Mouse (Mus musculus) layer of hippocampus, postnatal 10 days (tissue): Measurements from ENCODE around the gene AI464131. TPM values are rescaled to one million over a fixed set of nuclear protein-coding genes. Genes with fewer than 3 reads are reported as not detected.

ENCODE experiments used
- DNase-seq, 2 experiments: peaks; one replicate each; pipeline ENCODE4 v3.0.0; 2021; ENCODE audit warnings: low spot score in 2 of 2
- total RNA-seq, 2 experiments: library from RNA; stranded (reverse); gene quantifications; 2 replicates each; pipeline ENCODE4 v1.2.3; 2021

Gene AI464131
- total RNA-seq, 2 experiments from 2014 or later = 44.8 TPM

DNA sequence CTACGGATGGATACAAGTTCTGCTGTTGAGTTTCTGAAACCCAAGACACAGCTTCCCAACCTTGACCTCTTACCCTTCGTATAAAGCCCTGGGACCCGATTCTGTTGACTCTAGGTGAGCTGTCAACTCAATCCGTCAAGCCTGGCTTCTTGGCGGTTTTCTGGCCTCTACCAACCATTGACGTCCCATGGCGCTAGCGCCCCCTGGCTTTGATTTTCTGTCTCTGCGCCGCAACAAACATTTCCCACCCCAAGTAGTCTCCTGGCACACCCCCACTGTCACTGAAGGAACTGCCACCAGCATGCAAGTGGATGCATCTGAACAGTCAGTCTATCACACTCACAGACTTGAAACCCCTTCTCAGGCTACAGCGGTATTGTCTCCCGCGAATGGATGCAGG lies 3.3 kb upstream of the AI464131 start:
- peak; percentile 74 to 79 for DNase-seq

- peak in 1 of 2 experiments; percentile 40 for DNase-seq
Observed at GRCm38 (mm10) chr4:41505131-41505551, 2.3 kb upstream of the AI464131 start.

GRCm38 (mm10) chr4:41504325-41504724 lies 1.4 kb upstream of the AI464131 start:
- DNase-seq = peak in 1 of 2 experiments; percentile 18

DNA sequence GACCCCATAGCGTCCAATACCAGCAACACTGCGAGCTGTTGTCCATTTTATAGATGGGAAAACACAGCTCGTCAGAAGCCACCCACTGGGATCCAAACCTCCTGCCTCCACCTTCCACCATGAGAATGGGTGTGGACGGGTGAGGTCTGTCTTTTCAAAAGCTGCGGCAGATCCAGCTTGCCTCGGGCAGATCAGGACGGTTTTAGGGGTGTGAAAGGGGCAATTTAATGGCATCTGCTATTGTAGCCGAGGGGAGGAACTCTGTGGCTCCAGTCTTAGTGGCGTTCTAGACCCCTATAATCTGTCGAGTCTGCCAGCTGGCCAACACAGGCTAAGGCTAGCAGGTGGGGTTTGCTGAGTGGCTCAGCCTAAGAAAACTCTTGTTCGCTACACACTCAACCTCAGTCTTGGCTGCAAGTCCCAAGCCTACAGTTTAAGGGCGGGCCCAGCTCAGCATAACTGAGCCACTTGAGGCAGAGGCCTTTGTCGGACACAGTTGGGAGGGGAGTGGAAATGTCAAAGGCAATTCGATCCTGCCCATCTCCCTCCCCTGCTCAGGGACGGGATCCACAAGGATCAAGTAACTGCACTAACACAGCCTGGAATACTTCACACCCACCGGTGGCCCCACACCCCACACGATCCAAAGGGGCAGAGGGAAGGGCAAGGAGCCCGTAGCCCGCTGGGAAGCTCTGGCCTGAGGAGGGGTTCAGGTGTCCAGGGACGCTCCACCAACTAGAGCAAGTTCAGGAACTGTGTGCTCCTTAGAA lies 520 bp downstream of the AI464131 start:
- DNase-seq = no peak

DNA sequence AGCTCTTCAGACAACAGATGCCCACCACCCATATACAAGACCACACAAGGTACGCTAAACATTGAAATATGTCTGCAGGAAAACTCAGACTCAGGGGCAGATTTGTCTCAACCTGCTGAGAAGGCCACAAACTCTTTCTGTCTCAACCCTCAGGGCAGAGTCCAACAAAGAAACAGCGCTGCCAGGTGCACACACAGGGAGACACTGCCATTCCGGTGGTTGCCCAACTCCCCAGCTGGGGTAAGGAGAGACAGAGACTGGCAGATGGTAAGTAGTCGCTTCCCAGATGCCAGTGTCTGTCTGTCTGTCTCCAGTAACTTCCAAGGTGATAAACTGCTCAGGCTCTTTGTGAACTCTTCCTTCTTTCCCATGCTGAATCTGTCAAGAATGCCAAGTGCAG lies 2.1 kb downstream of the AI464131 start:
- DNase-seq = peak in 1 of 2 experiments; percentile 13

DNA sequence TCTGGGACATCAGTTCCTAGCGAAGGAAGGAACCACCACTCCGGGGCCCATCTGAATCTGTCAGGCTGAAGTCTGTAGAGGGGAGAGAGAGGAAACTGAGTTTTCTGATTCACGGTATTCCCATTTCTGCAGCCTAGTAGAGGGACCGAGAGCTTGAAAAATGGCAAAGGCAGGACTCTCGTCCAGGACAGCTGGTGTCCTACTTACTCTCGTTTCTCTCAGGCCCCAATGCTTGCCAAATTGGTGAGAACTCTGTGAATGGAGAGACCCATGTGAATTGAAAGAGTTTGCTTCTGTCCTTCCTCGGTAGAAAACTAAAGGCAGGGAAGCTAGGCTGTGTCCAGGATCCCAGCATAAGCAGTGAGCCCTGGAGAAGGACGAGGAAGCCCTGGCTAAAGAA lies 3.3 kb downstream of the AI464131 start:
- peak in 1 of 2 experiments; percentile 31 for DNase-seq

DNA sequence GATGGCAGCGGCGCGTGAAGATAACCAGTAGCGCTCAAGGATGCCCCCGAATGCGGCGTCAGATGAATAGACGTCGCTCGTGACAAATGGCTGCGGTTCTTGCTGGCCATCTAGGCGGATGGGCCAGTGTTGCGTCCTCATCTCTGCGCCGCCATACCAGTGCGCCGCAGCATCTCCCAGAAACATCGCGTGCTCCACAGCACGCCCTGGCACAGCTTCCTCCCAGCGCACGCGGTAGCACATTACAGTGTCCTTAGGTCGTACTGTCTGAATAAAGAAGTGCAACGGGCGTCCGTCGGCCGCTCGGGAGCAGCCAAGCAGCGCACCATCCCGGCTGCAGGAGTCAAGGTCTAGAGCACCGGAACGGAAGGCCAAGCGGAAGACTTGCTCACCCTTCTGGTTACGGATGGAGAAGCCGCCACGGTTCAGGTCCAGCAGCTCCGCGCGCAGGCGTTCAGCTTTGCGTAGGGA lies 3.9 kb downstream of the AI464131 start:
- peak in 1 of 2 experiments; percentile 34 for DNase-seq

DNA sequence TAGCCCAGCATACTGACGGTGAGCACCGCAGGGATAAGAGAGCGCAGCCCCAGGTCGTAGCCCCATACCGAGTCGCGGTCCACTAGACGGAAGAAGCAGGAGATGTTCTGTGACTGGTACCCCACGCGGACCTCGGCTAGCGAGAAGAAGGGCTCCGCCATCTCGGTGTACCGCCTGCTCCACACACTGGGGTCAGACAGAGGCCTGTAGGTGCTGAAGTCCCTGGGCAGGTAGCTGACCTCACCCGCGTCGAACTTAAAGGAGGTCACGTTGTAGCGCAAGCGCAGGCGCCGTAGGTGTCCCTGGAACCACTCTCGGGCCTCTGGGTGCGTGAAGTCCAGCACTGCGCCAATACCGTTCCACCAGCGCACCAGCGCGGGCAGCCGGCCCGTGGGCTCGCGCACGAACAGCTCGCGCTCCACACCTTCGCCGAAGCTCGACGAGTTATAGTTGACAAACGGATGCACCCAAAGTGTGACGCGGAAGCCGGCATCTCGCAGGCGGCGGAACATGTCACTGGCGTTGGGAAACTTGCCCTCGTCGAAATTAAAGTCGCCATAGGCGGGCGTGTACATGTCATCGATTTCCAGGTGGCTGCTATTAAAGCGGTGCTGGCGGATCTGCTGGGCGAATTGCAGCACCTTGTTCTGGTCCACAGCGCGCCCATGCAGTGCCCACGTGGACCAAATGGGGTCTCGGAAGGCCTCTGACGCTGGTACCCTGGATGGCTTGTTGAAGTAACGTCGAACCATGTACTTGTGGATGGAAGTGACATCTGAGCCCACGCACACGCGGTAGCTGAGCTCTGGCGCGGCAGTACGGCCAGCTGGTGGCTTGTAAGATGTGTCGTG lies 4.7 kb downstream of the AI464131 start:
- DNase-seq = peak in 1 of 2 experiments; percentile 27

GRCm38 (mm10) chr4:41497579-41497978 lies 5.3 kb downstream of the AI464131 start:
- DNase-seq = peak; percentile 64 to 71

DNA sequence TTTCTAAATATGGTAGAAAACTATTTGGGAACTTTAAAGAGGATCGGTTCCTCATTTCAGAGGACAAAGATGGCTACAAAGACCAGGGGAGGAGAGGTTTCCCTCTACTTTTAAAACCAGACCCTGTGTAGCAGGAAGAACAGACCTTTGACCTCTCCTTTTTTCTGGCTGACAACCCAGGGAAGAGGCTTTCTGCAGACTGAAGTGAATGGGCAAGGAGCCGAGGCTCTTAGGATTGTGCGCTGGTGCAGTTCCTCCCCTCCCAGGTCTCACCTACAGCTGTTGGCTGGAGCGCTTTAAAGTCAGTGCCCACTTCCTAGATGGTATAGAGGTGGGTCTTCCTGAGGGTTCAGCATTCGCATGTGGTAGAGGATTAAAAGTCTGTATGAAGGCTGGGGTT lies 5.8 kb downstream of the AI464131 start:
- DNase-seq = no peak

- peak; percentile 63 to 67 for DNase-seq
Observed at GRCm38 (mm10) chr4:41495850-41496249, 7.0 kb downstream of the AI464131 start.

- peak in 1 of 2 experiments; percentile 16 for DNase-seq
Observed at GRCm38 (mm10) chr4:41495076-41495475, 7.8 kb downstream of the AI464131 start.

- no peak for DNase-seq
Observed at GRCm38 (mm10) chr4:41494378-41494777, 8.5 kb downstream of the AI464131 start.

DNA sequence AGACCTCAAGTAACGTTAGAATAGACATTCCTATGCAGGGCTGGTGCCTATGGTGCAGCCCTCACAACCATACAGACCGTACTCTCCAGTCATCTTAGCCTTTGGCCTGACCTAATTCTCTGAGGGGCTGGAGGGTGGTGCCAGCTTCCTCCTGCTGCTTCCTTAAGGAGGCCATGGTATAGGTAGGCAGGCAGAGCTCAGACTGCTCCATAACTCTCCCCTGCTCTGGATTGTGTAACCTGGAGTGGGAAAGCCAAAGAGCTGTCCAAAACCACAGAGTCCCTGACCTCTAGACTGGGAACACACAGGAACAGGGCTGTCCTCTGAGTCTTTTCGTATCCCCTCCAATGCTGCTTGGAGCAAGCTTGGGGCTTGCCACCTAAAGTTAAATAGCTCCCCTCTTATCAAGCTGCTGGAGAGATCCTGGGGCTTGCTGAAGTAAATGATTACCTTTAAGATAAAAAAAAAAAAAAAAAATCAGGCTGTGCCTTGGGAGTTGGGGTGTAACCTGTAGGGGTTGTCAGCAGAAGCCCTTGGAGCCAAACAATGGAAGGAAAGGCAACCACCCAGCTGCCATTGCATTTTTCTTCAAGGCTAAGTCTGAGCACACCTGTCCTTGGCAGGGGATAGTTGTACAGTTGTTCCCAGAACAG lies 9.3 kb downstream of the AI464131 start:
- DNase-seq = no peak

GRCm38 (mm10) chr4:41492951-41493350 lies 9.9 kb downstream of the AI464131 start:
- DNase-seq = no peak

GRCm38 (mm10) chr4:41481601-41482017 lies 21.3 kb downstream of the AI464131 start:
- no peak for DNase-seq

- DNase-seq = no peak
Observed at GRCm38 (mm10) chr4:41480254-41480653, 22.6 kb downstream of the AI464131 start.

- DNase-seq = no peak
Observed at GRCm38 (mm10) chr4:41479456-41479804, 23.4 kb downstream of the AI464131 start.

- no peak for DNase-seq
Observed at GRCm38 (mm10) chr4:41478751-41479455, 24.0 kb downstream of the AI464131 start.

- no peak for DNase-seq
Observed at GRCm38 (mm10) chr4:41477648-41478160, 25.2 kb downstream of the AI464131 start.

DNA sequence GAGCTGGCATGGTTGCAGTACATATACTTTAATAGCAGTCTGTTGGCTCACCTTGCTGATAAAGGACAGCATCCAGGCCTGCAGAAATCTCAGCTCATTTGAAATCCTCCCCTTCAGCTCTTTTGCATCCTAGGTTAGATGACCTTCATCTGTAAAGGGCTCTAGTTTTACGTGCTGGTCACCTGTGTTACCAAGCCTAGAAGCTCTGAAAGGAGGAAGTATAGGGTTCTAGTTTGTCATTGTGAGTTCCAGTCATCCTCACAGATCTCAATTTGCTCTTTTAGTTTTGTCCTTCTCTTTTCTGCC lies 31.5 kb downstream of the AI464131 start:
- no peak for DNase-seq
